Mouse (Mus musculus) spleen, adult 2 months (tissue): ENCODE data around the gene Tmem184b.

Source experiments
- CTCF ChIP-seq: fragments of 200-500 bp; IDR thresholded peaks from 2 replicates; pipeline ENCODE4 v1.5.1; 2011; ENCODE audit warnings: mild to moderate bottlenecking, inconsistent platforms; ENCODE audit not compliant: insufficient read depth, insufficient read length, insufficient replicate concordance; ENCODE audit errors: extremely low read depth
- POLR2A ChIP-seq: fragments of 200-500 bp; IDR thresholded peaks from 2 replicates; pipeline ENCODE4 v1.6.1; 2011; ENCODE audit warnings: low read depth, low read length, inconsistent platforms

DNA sequence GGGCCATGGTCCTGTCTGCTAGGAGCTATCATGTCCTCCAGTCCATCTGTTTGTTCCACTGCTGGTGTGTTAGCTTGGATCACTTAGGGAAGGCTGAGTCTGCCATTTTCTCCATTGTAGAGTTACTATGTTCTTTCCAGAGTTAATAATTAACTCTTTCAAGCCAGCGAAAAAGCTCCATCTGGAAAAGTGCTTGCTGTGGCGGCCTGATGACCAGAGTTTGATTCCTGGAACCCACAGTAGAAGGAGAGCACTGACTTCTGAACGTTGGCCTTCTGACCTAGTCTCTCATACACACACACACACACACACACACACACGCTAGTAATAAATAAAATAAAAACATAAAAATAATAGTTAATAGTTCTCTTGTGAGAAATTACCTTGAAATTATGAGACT lies 58.7 kb downstream of the Tmem184b start:
- no peak for TF ChIP-seq POLR2A
- no peak for TF ChIP-seq CTCF
